Mouse (Mus musculus) testis, adult 2 months (tissue): ENCODE data around the gene Notch1.

Experiments
- CTCF ChIP-seq: fragments of 200-500 bp; IDR thresholded peaks from 2 replicates; pipeline ENCODE4 v1.5.1; 2012; ENCODE audit warnings: low read depth, mild to moderate bottlenecking, inconsistent platforms, low read length, moderate library complexity; ENCODE audit not compliant: control insufficient read depth, insufficient read depth, insufficient replicate concordance
- POLR2A ChIP-seq: fragments of 200-500 bp; IDR thresholded peaks from 2 replicates; pipeline ENCODE4 v1.6.1; 2012; ENCODE audit warnings: low read depth, mild to moderate bottlenecking, inconsistent platforms, low read length, moderate library complexity; ENCODE audit not compliant: control insufficient read depth

DNA sequence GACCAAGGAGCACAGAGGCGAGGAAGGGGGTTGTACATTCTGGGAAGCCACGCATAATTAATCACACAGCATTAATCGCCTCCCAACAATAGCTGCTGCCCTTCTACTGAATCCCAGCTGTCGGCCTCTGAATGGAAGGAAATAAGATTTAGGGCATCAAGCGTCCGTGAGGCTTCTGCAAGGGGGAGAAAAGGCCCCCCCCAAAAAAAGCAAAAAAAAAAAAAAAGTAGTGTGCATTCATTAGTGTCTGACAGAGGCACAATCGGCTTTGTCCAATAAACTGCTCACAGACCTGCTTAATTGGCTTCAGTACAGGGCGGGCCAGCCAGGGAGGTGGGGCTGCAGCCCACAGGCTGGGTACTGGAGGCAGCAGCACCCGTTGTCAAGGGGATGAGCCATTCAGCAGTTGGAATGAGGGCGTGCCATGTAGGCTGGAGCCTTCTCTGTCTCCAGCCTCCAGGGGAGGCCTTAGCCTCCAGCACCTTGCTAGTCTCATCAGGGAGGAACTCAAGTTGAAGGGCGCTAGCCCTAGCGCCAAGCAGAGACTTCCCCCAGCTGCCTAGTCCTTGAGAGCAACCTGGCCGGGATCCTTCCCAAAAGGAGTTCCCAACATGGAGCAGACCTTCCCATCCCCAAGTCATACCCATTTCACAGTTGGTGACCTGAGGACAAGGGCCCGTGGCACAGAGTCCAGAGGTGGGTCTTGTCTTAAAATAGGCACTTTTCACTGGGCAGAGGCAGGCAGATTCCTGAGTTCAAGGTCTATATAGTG lies 15.7 kb downstream of the Notch1 start:
- TF ChIP-seq CTCF, result no peak
- no peak for TF ChIP-seq POLR2A
